Mouse (Mus musculus) spleen, postnatal 14 days (tissue): Measurements from ENCODE around the gene Pias3.
"Not testable (repeated sequence)": the region's sequence is repeated elsewhere in the genome, so short reads cannot be mapped to it uniquely, and the experiment has no call there.

ENCODE experiments used
- DNase-seq, 2 experiments: peaks; one replicate each; pipeline ENCODE4 v3.0.0; 2021 to 2022; ENCODE audit warnings: low spot score in 2 of 2

The Pias3 gene

DNA sequence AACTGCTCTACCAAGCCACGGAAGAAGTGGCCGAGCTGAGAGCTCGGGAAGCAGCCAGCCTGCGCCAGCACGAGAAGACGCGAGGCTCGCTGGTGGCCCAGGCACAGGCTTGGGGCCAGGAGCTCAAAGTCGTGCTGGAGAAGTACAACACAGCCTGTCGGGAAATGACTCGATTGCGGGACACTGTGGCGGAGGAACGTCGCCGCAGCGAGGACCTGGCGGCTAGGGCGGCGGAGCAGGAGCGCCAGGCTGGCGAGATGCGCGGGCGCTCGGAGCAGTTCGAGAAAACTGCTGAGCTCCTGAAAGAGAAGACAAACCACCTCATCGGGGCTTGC is 11.4 kb upstream of the Pias3 start:
- DNase-seq = no peak

GRCm38 (mm10) chr3:96686057-96686456 is 10.1 kb upstream of the Pias3 start:
- DNase-seq = not testable (repeated sequence)

DNA sequence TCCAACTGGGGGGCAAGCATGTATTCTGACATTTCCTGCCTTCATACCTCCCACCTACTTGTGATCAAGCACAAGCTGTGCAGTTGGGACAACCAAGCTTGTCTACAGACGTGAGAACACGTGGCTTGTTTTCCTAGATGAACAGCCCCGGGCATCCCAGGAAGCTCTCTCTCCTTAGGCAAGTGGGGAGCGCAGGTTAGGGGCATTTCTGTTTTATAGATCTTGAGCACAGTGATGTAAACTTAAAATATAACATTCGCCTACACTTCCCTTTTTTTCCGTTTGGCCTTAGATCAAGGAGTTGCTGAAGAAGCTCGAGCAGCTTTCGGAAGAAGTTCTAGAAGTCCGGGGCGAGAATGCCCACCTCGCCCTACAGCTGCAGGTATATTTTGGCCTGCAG is 7.3 kb upstream of the Pias3 start:
- no peak for DNase-seq

- DNase-seq = no peak
Measured at GRCm38 (mm10) chr3:96690298-96690697, 5.9 kb upstream of the Pias3 start.

GRCm38 (mm10) chr3:96692506-96692905 is 3.7 kb upstream of the Pias3 start:
- no peak for DNase-seq

DNA sequence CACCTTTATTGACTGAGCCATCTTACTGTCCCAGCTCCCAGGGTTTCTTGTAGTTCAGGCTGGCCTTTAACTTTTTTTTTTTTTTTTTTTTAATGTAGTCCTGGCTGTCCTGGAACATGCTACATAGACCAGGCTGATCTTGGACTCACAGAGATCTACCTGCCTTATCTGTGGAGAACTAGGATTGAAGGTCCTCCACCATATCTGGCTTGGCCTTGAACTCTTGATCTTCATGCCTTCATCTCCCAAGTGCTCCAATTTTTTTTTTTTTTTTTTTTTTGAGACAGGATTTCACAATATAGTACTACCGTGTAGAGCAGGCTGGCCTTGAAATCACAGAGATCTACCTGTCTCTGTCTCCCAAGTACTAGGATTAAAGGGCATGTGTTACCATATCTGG is 2.6 kb upstream of the Pias3 start:
- DNase-seq = no peak

- peak; percentile 77 to 82 for DNase-seq
Measured at GRCm38 (mm10) chr3:96696766-96697732, 865 bp downstream of the Pias3 start.

DNA sequence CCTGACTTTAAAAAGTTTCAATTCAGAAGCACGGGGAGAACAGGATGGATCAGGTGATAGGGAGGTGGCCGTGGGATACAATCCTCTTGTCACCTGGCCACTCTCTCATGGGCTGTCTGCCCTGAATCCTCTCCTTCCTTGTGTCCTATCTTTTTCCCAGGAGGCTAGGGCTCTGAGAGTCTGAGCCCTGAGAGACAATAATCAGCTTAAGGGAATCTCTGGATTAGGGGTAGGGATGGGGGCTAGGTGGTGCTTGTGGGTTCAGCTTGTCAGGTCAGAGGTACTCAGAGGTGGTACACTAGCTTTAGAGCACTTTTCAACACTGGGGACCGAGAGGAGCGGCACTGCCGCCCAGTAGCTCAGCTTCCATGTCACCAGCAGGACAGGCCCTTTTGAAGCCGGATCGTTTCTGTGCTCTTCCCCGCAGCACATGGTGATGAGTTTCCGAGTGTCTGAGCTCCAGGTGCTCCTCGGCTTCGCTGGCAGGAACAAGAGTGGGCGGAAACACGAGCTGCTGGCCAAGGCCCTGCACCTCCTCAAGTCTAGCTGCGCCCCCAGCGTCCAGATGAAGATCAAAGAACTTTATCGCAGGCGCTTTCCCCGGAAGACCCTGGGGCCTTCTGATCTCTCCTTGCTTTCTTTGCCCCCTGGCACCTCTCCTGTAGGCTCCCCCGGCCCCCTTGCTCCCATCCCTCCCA is 3.0 kb downstream of the Pias3 start:
- DNase-seq = no peak

- DNase-seq = peak in 1 of 2 experiments; percentile 24
Measured at GRCm38 (mm10) chr3:96700376-96700775, 4.2 kb downstream of the Pias3 start.

DNA sequence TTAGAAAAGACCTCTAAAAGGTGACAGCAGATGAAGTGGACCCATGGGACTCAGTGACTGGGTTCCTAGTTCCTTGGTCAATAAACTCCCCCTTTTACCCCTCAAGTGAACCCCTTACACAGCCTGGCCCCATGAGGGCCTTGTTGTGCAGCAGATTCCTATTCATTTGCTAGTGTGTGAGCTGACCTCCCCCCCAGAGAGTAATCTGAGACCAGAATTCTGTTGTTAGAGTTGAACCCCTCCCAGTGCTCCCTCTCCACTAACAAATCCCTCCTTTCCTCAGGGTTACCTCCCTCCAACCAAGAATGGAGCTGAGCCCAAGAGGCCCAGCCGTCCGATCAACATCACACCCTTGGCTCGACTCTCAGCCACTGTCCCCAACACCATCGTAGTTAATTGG is 4.8 kb downstream of the Pias3 start:
- DNase-seq = no peak

DNA sequence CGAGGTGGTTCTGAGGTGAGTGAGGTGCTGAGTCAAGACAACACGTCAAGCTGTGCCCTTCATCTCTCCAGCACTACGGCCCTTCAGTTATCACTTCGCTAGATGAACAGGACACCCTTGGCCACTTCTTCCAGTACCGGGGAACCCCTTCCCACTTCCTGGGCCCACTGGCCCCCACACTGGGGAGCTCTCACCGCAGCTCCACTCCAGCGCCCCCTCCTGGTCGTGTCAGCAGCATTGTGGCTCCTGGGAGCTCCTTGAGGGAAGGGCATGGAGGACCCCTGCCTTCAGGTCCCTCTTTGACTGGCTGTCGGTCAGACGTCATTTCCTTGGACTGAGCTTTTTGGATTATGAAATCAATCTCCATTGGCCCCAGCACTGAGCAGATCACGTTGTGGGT is 8.6 kb downstream of the Pias3 start:
- peak in 1 of 2 experiments; percentile 38 for DNase-seq

- no peak for DNase-seq
Measured at GRCm38 (mm10) chr3:96706217-96706616, 10.0 kb downstream of the Pias3 start.

- DNase-seq = no peak
Measured at GRCm38 (mm10) chr3:96706984-96707383, 10.8 kb downstream of the Pias3 start.

GRCm38 (mm10) chr3:96707903-96708683 is 11.9 kb downstream of the Pias3 start, which contains the start of gene Nudt17:
Gene Nudt17, minus strand, starts transcription at chr3:96708562.
- peak; percentile 46 to 77 for DNase-seq

GRCm38 (mm10) chr3:96708684-96709064 is 12.5 kb downstream of the Pias3 start:
- no peak for DNase-seq

GRCm38 (mm10) chr3:96714286-96714685 is 18.1 kb downstream of the Pias3 start:
- DNase-seq = no peak

DNA sequence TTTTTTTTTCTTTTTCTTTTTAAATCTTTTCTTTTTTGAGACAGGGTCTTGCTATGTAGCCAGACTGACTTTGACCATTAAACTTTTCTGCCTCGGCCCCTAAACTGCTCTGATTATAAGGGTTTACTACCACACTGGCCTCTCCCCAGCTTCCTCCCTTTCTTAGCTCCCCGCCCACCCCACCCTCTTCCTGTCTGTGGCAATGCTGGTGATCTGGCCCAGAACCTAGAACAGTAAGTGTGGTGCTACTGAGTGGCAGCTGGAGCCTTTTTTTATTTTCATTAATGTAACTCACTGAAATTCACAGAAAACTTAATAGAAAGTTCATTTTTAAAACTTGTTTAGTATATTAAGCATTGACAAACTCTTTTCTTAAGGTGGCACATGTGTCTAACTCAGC is 19.7 kb downstream of the Pias3 start:
- no peak for DNase-seq

DNA sequence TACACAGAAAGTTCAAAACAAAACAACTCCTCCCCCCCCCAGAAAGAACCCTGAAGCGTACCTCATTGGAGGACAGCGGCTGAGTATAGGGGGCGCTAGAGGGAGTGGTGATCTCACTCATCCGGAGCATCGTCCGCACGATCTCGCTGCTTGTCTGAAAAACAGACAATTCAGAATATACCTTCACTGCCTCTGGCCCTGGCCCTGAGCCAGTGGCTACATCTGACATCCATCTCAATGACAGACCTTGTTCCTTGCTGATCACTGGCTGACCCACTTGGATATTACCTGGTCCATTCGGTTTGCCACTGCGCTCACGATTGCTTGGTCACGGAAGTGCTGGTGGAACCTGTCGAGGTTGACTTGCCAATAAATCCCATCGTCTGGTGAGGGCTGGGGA is 23.0 kb downstream of the Pias3 start:
- no peak for DNase-seq

DNA sequence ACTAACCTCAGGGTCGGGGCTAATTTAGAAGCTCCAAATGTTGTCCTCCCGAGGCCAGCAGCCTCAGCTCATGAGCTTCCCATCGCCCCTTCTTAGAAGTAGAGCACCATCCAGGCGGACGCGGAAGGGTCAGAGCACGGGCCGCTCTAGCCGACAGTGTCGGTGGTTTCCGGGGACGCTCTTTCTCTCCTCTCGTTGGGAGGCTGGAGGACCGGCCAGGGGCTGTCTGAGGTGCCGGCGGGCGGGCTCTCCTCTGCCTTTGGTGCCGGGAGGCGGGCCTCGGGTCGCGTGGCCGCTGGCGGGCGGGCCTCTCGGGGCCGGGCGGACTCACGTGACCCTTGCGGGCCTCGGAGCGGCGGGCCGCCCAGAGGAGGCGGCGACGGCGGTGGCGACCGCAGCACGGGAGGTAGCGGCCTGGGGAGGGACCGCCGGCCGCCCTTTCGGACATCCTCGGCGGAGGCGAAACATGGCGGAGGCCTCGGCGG is 31.2 kb downstream of the Pias3 start, which contains the start of the genes Polr3c and Rnf115:
Polr3c (minus strand) TSS at position 286 of the 485 bp plus-strand sequence.
Rnf115 (plus strand) TSS at position 322 of the 485 bp plus-strand sequence.
- peak; percentile 93 to 95 for DNase-seq

GRCm38 (mm10) chr3:96727828-96728633 is 31.8 kb downstream of the Pias3 start:
- DNase-seq = no peak
